Mouse (Mus musculus): Measurements from ENCODE around the gene Mylk3. TPM values are rescaled to one million over a fixed set of nuclear protein-coding genes. Genes with fewer than 3 reads are reported as not detected.

The Mylk3 gene
- polyA plus RNA-seq, 1 experiment from 2014 or later: 15.6 TPM

DNA sequence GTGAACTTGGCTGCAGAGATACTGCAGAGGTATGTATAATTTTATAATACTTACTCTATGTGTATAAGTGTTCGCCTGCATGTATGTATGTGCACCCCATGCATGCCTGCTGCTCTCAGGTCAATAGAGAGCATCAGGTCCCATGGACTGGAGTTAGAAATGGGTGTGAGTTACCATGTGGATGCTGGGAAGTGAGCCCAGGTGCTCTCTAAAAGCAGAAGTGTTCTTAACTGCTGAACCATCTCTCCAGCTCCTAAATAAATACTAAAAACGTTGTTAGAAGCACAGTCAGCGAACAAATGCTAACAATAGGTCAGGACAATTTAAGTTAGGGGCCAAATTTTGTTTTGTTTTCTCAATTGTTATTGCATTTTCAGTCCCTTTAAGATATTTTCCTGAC is 83.2 kb downstream of the Mylk3 start:
- H3K4me2 ChIP-seq (replicated peaks; ENCODE audit: low read depth): no peak overlapping the region
- no peak overlapping the region for H3K4me3 ChIP-seq (ENCODE audit: low read depth, low read length)
- WGBS: 81% methylated on average over 3 of the region's 3 CpGs
- H3K9ac ChIP-seq (ENCODE audit: low read depth, low read length): no peak overlapping the region
- no peak for ATAC-seq
- H3K4me1 ChIP-seq (replicated peaks; ENCODE audit: control insufficient read depth, insufficient read depth, low read length): peaks cover 6% of the 10 kb centered on the region; the same call in 1 of the 2 replicates
- no peak overlapping the region for H3K27ac ChIP-seq (ENCODE audit: low read depth, low read length)
- H3K27me3 ChIP-seq (replicated peaks; ENCODE audit: control insufficient read depth, insufficient read depth, low read length): no peaks in the 10 kb centered on the region
- TF ChIP-seq CTCF (IDR thresholded peaks at IDR 0.05; ENCODE audit: low read depth): no peak
- H3K36me3 ChIP-seq (ENCODE audit: control insufficient read depth, insufficient read depth): peaks cover 14% of the 10 kb centered on the region
- H3K9me3 ChIP-seq (ENCODE audit: control insufficient read depth): no peaks in the 10 kb centered on the region

DNA sequence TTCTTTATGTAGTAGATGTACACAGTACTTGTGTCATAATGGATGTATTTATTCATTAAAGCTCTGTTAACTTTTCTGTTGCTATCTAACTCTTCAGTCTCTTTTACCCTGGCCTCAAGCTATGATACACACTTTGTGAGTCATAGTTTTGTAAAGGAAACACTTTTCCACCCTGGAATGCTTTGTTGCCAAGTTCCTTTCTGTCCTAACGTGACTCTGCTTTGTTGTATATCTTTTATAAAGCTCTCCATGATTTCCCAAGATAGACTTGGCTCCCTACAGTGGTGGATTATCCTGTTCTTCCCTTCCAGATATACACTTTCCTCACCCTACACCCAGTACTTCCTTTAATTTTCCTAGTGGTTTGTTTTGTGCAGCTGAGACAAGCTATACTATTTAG is 84.2 kb downstream of the Mylk3 start:
- Histone ChIP-seq H3K36me3 (ENCODE audit: control insufficient read depth, insufficient read depth) (peaks cover 14% of the 10 kb centered on the region), H3K9me3 (ENCODE audit: control insufficient read depth) (no peaks in the 10 kb centered on the region), H3K27ac (ENCODE audit: low read depth, low read length) (no peak overlapping the region), H3K27me3 (replicated peaks; ENCODE audit: control insufficient read depth, insufficient read depth, low read length) (no peaks in the 10 kb centered on the region), H3K9ac (ENCODE audit: low read depth, low read length) (no peak overlapping the region), H3K4me2 (replicated peaks; ENCODE audit: low read depth) (no peak overlapping the region), H3K4me1 (replicated peaks; ENCODE audit: control insufficient read depth, insufficient read depth, low read length) (peaks cover 12% of the 10 kb centered on the region), H3K4me3 (ENCODE audit: low read depth, low read length) (no peak overlapping the region)
- ATAC-seq: no peak
- no peak for TF ChIP-seq CTCF (IDR thresholded peaks at IDR 0.05; ENCODE audit: low read depth)
- WGBS: 35% methylated on average over 1 of the region's 1 CpGs

DNA sequence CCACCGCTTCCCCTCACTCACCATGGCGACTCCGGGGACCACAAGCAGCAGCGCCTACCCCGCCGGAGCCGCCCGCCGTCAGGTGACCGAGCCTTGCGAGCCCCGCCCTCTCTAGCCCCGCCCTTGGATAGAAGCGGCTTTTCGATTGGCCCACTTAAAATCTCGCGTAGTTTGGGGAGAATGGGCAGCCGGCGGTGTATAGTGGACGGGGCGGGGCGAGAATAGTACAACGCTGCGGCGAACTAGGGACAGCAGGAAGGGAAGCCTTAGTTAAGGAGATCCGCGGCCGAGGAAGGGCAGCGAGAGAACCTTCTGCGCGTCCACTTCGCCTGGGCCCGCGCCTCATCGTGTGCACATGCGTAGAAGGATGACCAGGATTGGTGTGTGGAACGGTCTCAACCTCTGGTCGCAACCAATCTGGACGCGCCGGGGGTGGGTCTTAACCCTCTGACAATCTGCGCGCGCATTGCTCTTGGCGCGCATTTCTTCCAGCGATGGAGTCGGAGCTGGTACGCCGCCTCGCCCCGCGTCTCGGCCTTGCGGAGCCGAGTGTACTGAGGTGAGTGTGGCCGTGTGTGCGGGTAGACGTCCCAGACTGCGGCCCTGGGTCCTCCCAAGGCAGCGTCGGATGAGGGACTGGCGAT is 86.6 kb downstream of the Mylk3 start, which contains the start of the genes Orc6 and Vps35:
Gene Orc6, plus strand, starts transcription at position 199 of the 644 bp plus-strand sequence.
Gene Vps35, minus strand, starts transcription at position 369 of the 644 bp plus-strand sequence.
- Histone ChIP-seq H3K4me2 (replicated peaks; ENCODE audit: low read depth) (peak within 1 kb of the TSS; percentile 82), H3K4me1 (replicated peaks; ENCODE audit: control insufficient read depth, insufficient read depth, low read length) (peaks cover 12% of the 10 kb centered on the region), H3K27ac (ENCODE audit: low read depth, low read length) (peak within 1 kb of the TSS; percentile 96), H3K9me3 (ENCODE audit: control insufficient read depth) (no peaks in the 10 kb centered on the region), H3K9ac (ENCODE audit: low read depth, low read length) (peak within 1 kb of the TSS; percentile 95), H3K4me3 (ENCODE audit: low read depth, low read length) (peak within 1 kb of the TSS; percentile 98), H3K27me3 (replicated peaks; ENCODE audit: control insufficient read depth, insufficient read depth, low read length) (no peaks in the 10 kb centered on the region), H3K36me3 (ENCODE audit: control insufficient read depth, insufficient read depth) (peaks cover 5% of the 10 kb centered on the region; the same call in 1 of the 2 replicates)
- ATAC-seq: peak; percentile 97
- under 1% methylated on average over 63 of the region's 63 CpGs for WGBS
- no peak for TF ChIP-seq CTCF (IDR thresholded peaks at IDR 0.05; ENCODE audit: low read depth)

DNA sequence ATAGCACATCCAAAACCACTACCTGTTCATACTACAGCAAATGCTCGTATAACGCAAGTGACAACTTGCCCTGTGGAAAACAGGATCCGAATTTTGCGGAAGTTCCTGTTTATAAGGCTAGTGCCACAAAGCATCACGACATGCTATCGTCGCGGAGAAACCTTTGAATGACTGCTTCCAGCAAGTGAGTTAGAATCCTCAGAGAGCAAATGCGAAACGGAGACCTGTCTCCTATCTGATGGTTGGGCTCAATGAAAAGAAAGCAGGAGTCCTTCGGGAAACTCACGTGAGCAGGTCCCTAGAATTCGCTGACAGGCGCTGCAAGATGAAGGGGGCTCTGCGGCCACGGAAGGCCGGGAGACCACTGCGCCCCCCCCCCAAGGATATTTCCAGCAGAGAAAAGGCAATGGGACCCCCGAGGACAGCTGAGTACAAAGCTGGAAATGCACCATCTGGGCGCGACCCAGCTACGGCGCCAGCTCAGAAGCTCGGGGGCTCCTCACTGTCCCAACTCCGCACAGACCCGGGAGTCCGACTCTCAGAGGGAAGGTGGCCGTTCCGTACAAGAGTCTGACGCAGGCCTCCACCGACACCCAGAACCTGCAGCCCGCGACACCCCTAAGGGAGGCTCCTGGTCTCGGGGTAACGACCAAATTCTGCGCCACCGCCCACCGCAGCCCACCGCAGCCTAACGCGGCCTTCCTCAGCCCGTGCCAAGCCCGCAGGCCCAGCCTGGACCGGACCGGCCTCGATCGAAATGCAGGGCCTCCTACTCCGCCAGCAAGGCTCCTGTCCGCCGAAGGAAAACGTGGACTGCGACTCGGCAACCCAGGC is 87.3 kb downstream of the Mylk3 start:
- H3K4me3 ChIP-seq (ENCODE audit: low read depth, low read length): peak overlapping the region; percentile 98
- no peaks in the 10 kb centered on the region for H3K27me3 ChIP-seq (replicated peaks; ENCODE audit: control insufficient read depth, insufficient read depth, low read length)
- peak overlapping the region; percentile 95 for H3K9ac ChIP-seq (ENCODE audit: low read depth, low read length)
- H3K4me2 ChIP-seq (replicated peaks; ENCODE audit: low read depth): peak overlapping the region; percentile 82
- peak overlapping the region; percentile 96 for H3K27ac ChIP-seq (ENCODE audit: low read depth, low read length)
- no peak for TF ChIP-seq CTCF (IDR thresholded peaks at IDR 0.05; ENCODE audit: low read depth)
- H3K4me1 ChIP-seq (replicated peaks; ENCODE audit: control insufficient read depth, insufficient read depth, low read length): peaks cover 12% of the 10 kb centered on the region
- peak; percentile 23 for ATAC-seq
- no peaks in the 10 kb centered on the region for H3K9me3 ChIP-seq (ENCODE audit: control insufficient read depth)
- WGBS: under 1% methylated on average over 53 of the region's 53 CpGs
- H3K36me3 ChIP-seq (ENCODE audit: control insufficient read depth, insufficient read depth): peaks cover 8% of the 10 kb centered on the region; the same call in 1 of the 2 replicates

DNA sequence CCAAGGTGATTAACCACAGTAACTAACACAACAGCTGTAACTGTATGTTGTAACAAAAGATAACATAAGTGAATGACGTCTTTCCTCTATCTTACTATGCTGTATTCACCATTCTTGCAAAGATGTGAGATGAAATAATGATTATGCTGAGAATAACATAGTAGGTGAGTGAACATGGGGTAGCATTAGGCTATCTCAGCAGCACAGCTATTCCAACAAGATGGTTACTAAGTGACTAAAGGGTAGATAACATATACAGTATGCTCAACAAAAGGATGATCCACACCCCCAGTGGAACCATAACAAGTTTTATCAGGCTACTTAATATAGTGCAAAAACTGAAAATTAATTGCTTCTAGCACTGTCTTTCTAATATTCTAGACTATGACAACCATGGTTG is 99.3 kb downstream of the Mylk3 start:
- Histone ChIP-seq H3K9me3 (ENCODE audit: control insufficient read depth) (no peaks in the 10 kb centered on the region), H3K27me3 (replicated peaks; ENCODE audit: control insufficient read depth, insufficient read depth, low read length) (no peaks in the 10 kb centered on the region), H3K36me3 (ENCODE audit: control insufficient read depth, insufficient read depth) (peaks cover 61% of the 10 kb centered on the region), H3K4me3 (ENCODE audit: low read depth, low read length) (no peak overlapping the region), H3K27ac (ENCODE audit: low read depth, low read length) (no peak overlapping the region), H3K4me2 (replicated peaks; ENCODE audit: low read depth) (no peak overlapping the region), H3K4me1 (replicated peaks; ENCODE audit: control insufficient read depth, insufficient read depth, low read length) (no peaks in the 10 kb centered on the region), H3K9ac (ENCODE audit: low read depth, low read length) (no peak overlapping the region)
- TF ChIP-seq CTCF (IDR thresholded peaks at IDR 0.05; ENCODE audit: low read depth): no peak
- WGBS: 56% methylated on average over 1 of the region's 1 CpGs
- no peak for ATAC-seq

Other genes with a start within 250 kb of the Mylk3 start
- gene Cks1brt, start 234.4 kb downstream of the Mylk3 start, polyA plus RNA-seq (2015; fragmentation: Nextera tagmentation; extraction: Ambion mirVana): not detected in 2 replicates
- gene Olfr371, start 160.4 kb downstream of the Mylk3 start, polyA plus RNA-seq (2015; fragmentation: Nextera tagmentation; extraction: Ambion mirVana): not detected in 2 replicates
- gene Orc6, start 86.7 kb downstream of the Mylk3 start, polyA plus RNA-seq (2015; fragmentation: Nextera tagmentation; extraction: Ambion mirVana): 32.6 and 34.5 TPM in 2 replicates
- 124 and 133 TPM in 2 replicates for gene Vps35, start 86.5 kb downstream of the Mylk3 start, polyA plus RNA-seq (2015; fragmentation: Nextera tagmentation; extraction: Ambion mirVana)
- 24.3 and 26.1 TPM in 2 replicates for gene 4921524J17Rik, start 46.5 kb upstream of the Mylk3 start, polyA plus RNA-seq (2015; fragmentation: Nextera tagmentation; extraction: Ambion mirVana)
- gene Gpt2, start 106.2 kb upstream of the Mylk3 start, polyA plus RNA-seq (2015; fragmentation: Nextera tagmentation; extraction: Ambion mirVana): 3.5 and 3.6 TPM in 2 replicates
- gene Dnaja2, start 169.0 kb upstream of the Mylk3 start, polyA plus RNA-seq (2015; fragmentation: Nextera tagmentation; extraction: Ambion mirVana): 101 and 104 TPM in 2 replicates